Mouse (Mus musculus) midbrain, embryonic 13.5 days (tissue): ENCODE results near the gene Chil3. TPM values are rescaled to one million over a fixed set of nuclear protein-coding genes. Genes with fewer than 3 reads are reported as not detected.
"Not testable (repeated sequence)": the region's sequence is repeated elsewhere in the genome, so short reads cannot be mapped to it uniquely, and the experiment has no call there.

Experiments
- ATAC-seq: fragments of 200-750 bp; cut with Nextera tagmentation; 2 replicates; pipeline ENCODE4 v1.8.0; 2017; ENCODE audit warnings: mild to moderate bottlenecking, moderate TSS enrichment, moderate library complexity
- H3K27ac ChIP-seq: fragments of 300-500 bp; sonication (generic); 2 replicates; pipeline ENCODE4 v1.5.1; 2015; ENCODE audit warnings: inconsistent platforms, mild to moderate bottlenecking, moderate library complexity
- H3K27me3 ChIP-seq: fragments of 300-500 bp; sonication (generic); 2 replicates; pipeline ENCODE4 v1.6.1; 2015; ENCODE audit warnings: mild to moderate bottlenecking, inconsistent platforms
- H3K36me3 ChIP-seq: fragments of 300-500 bp; sonication (generic); 2 replicates; pipeline ENCODE4 v1.6.1; 2015; ENCODE audit warnings: mild to moderate bottlenecking, inconsistent platforms
- H3K4me1 ChIP-seq: fragments of 300-500 bp; sonication (generic); replicated peaks from 2 replicates; pipeline ENCODE4 v1.6.1; 2015; ENCODE audit warnings: inconsistent platforms
- H3K4me2 ChIP-seq: fragments of 300-500 bp; sonication (generic); replicated peaks from 2 replicates; pipeline ENCODE4 v1.6.1; 2015; ENCODE audit warnings: moderate library complexity, mild to moderate bottlenecking, inconsistent platforms
- H3K4me3 ChIP-seq: fragments of 300-500 bp; sonication (generic); replicated peaks from 2 replicates; pipeline ENCODE4 v1.5.1; 2015; ENCODE audit warnings: mild to moderate bottlenecking, inconsistent platforms
- H3K9ac ChIP-seq: fragments of 300-500 bp; sonication (generic); replicated peaks from 2 replicates; pipeline ENCODE4 v1.6.1; 2015; ENCODE audit warnings: mild to moderate bottlenecking, inconsistent platforms
- H3K9me3 ChIP-seq: fragments of 300-500 bp; sonication (generic); 2 replicates; pipeline ENCODE4 v1.6.1; 2016; ENCODE audit warnings: mild to moderate bottlenecking, inconsistent platforms
- WGBS: fragments of 180-500 bp; shearing (Covaris S2); methylation state at CpG from one replicate; pipeline ENCODE4 v1.1.7; 2015; 5-methylcytosine and 5-hydroxymethylcytosine counted together
- polyA plus RNA-seq: library from polyadenylated mRNA; unstranded; fragments of >200 nt; fragmentation: Nextera tagmentation; extraction: Ambion mirVana; gene quantifications from 2 replicates; pipeline ENCODE4 v1.2.1, GENCODE M21; 2015

The Chil3 gene
- not detected in 2 replicates for polyA plus RNA-seq

GRCm38 (mm10) chr3:106167464-106167863 is at the start of gene Chil3:
Gene Chil3, minus strand, starts transcription at chr3:106167564.
- Histone ChIP-seq H3K4me2 (no peak within 1 kb of the TSS), H3K9me3 (no peaks in the 10 kb centered on the region), H3K9ac (no peak within 1 kb of the TSS), H3K36me3 (no peaks in the 10 kb centered on the region), H3K4me1 (no peaks in the 10 kb centered on the region), H3K27ac (no peak within 1 kb of the TSS), H3K4me3 (no peak within 1 kb of the TSS), H3K27me3 (no peaks in the 10 kb centered on the region)
- ATAC-seq: no peak
- 80% methylated on average over 3 of the region's 3 CpGs for WGBS

DNA sequence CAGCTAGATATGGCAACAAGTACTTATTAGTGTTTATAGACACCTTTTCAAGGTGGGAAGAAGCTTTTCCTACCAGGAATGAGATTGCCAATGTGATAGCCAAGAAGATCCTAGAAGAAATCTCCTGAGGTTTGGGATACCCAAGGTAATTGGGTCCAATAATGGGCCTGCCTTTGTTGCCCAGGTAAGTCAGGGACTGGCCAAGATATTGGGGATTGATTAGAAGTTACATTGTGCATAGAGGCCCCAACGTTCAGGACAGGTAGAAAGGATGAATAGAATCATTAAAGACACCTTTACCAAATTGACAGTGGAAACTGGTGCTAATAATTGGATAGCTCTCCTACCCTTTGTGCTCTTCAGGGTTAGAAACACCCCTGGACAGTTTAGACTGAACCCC is 30.7 kb upstream of the Chil3 start:
- H3K27ac ChIP-seq, H3K4me1 ChIP-seq: not testable (repeated sequence)
- 62% methylated on average over 1 of the region's 1 CpGs for WGBS

DNA sequence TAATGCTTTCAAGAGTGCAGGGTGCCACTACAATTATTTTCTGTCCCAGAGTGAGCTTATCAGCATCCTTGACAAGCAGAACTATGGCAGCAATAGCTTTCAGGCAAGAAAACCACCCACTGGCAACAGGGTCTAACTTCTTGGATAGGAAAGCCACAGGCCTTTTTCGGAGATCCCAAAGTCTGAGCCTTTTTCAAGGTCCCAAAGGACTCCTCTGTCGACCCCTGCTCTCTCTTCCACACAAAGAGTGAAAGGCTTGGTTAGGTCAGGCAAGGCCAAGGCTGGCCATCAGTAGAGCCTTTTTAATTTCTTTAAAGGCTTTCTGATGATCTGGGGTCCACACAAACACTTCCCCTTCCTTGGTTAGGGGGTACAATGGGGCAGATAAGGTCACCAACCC is 29.9 kb upstream of the Chil3 start:
- 73% methylated on average over 2 of the region's 2 CpGs for WGBS
- not testable (repeated sequence) for H3K4me1 ChIP-seq, ATAC-seq, H3K4me2 ChIP-seq, H3K27me3 ChIP-seq, H3K27ac ChIP-seq, H3K36me3 ChIP-seq, H3K4me3 ChIP-seq, H3K9ac ChIP-seq, H3K9me3 ChIP-seq

More for the DNA sequence above, 30.7 kb upstream of the Chil3 start:
- H3K27me3 ChIP-seq, H3K36me3 ChIP-seq, H3K9me3 ChIP-seq, ATAC-seq, H3K9ac ChIP-seq, H3K4me2 ChIP-seq, H3K4me3 ChIP-seq: not testable (repeated sequence)

DNA sequence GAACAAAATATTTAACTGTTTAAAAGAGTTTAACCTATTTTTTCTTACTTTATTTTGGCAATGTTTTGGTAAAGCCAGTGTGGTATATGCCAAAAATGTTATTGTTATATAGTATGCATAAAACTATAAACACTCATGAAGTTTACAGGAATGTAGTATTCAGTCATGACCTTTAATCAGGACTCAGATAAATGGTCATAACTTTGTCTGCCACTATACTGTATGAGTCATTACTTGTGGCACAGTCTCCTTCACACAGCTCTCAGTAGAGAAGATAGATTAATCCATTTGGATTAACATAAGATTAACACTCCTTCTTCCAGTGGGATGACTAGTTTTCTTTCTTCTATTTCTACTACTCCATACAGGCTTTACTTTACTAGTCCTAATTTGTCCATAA is 28.9 kb upstream of the Chil3 start:
- Histone ChIP-seq H3K36me3 (no peaks in the 10 kb centered on the region), H3K27ac (no peak overlapping the region), H3K9me3 (no peaks in the 10 kb centered on the region), H3K9ac (no peak overlapping the region), H3K4me1 (no peaks in the 10 kb centered on the region), H3K4me2 (no peak overlapping the region), H3K4me3 (no peak overlapping the region), H3K27me3 (no peaks in the 10 kb centered on the region)
- 0 out of 2 replicates have a peak, but pooled peaks have one; percentile 53 for ATAC-seq

GRCm38 (mm10) chr3:106195486-106195885 is 28.1 kb upstream of the Chil3 start:
- H3K27ac ChIP-seq: no peak overlapping the region
- H3K4me1 ChIP-seq: no peaks in the 10 kb centered on the region
- no peak overlapping the region for H3K4me2 ChIP-seq
- no peak for ATAC-seq
- no peaks in the 10 kb centered on the region for H3K36me3 ChIP-seq
- H3K9me3 ChIP-seq: no peaks in the 10 kb centered on the region
- H3K9ac ChIP-seq: no peak overlapping the region
- H3K4me3 ChIP-seq: no peak overlapping the region
- 90% methylated on average over 12 of the region's 12 CpGs for WGBS
- no peaks in the 10 kb centered on the region for H3K27me3 ChIP-seq

- WGBS: 85% methylated on average over 2 of the region's 2 CpGs
- Histone ChIP-seq H3K27ac (no peak overlapping the region), H3K36me3 (no peaks in the 10 kb centered on the region), H3K4me3 (no peak overlapping the region), H3K9me3 (peaks cover 18% of the 10 kb centered on the region; the same call in 1 of the 2 replicates), H3K9ac (no peak overlapping the region), H3K4me1 (no peaks in the 10 kb centered on the region), H3K4me2 (no peak overlapping the region), H3K27me3 (no peaks in the 10 kb centered on the region)
- no peak for ATAC-seq
Observed at GRCm38 (mm10) chr3:106187991-106188390, 20.6 kb upstream of the Chil3 start.

DNA sequence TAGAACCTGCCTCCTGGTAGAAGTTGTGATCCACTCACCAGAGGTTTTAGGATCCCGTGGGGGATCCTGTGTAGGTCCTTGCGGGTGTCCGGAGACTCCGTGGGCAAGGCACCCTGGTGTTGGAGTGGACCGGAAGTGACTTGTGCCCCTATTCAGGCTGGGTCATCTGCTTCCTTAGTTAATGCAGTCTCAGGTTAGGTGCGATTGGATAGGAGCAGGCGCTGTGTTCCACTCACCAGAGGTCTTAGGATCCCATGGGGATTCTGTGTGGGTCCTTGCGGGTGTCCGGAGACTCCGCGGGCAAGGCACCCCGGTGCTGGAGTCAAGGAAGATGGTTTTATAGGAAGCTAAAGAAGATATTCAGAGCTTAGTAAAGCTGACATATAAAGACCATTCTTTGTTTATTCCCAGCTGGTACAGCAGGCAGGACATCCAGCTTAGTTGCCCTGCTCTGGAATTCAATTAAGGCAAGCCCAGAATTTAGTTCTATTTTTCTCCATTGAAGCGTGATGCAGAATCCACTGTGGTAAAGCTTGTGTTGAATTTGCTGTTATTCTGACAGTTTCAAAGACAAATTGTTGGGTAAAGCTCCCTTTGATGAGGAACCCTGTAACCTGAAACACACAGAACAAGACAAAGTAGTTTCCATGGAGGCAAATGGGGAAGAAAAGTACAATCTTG is 10.3 kb upstream of the Chil3 start:
- WGBS: 77% methylated on average over 13 of the region's 13 CpGs
- no peaks in the 10 kb centered on the region for H3K36me3 ChIP-seq

GRCm38 (mm10) chr3:106174971-106175370 is 7.6 kb upstream of the Chil3 start:
- H3K27ac ChIP-seq, H3K27me3 ChIP-seq, H3K4me3 ChIP-seq, H3K9me3 ChIP-seq, ATAC-seq, H3K4me2 ChIP-seq, H3K9ac ChIP-seq, H3K4me1 ChIP-seq, H3K36me3 ChIP-seq: not testable (repeated sequence)
- WGBS: 65% methylated on average over 2 of the region's 2 CpGs

More for the DNA sequence above, 10.3 kb upstream of the Chil3 start:
- Histone ChIP-seq H3K4me3 (no peak overlapping the region), H3K9me3 (0 out of 2 replicates have a peak, but pooled peaks cover 2% of the 10 kb centered on the region), H3K27ac (no peak overlapping the region), H3K4me2 (no peak overlapping the region), H3K27me3 (no peaks in the 10 kb centered on the region), H3K9ac (no peak overlapping the region), H3K4me1 (no peaks in the 10 kb centered on the region)
- ATAC-seq: peak; percentile 60

DNA sequence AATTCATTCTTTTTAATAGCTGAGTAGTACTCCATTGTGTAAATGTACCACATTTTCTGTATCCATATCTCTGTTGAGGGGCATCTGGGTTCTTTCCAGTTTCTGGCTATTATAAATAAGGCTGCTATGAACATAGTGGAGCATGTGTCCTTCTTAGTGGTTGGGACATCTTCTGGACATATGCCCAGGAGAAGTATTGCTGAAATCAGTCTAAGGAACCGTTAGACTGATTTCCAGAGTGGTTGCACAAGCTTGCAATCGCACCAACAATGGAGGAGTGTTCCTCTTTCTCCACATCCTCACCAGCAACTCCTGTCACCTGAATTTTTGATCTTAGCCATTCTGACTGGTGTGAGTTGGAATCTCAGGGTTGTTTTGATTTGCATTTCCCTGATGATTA is 5.1 kb upstream of the Chil3 start:
- not testable (repeated sequence) for ATAC-seq, H3K9me3 ChIP-seq, H3K4me3 ChIP-seq, H3K27ac ChIP-seq, H3K27me3 ChIP-seq, H3K4me1 ChIP-seq, H3K4me2 ChIP-seq, H3K36me3 ChIP-seq, H3K9ac ChIP-seq
- 85% methylated on average over 2 of the region's 2 CpGs for WGBS

GRCm38 (mm10) chr3:106171135-106171731 is 3.9 kb upstream of the Chil3 start:
- Histone ChIP-seq H3K4me3 (no peak overlapping the region), H3K9me3 (no peaks in the 10 kb centered on the region), H3K36me3 (no peaks in the 10 kb centered on the region), H3K4me2 (no peak overlapping the region), H3K4me1 (no peaks in the 10 kb centered on the region), H3K27me3 (no peaks in the 10 kb centered on the region), H3K27ac (no peak overlapping the region), H3K9ac (no peak overlapping the region)
- ATAC-seq: no peak
- 92% methylated on average over 1 of the region's 1 CpGs for WGBS

DNA sequence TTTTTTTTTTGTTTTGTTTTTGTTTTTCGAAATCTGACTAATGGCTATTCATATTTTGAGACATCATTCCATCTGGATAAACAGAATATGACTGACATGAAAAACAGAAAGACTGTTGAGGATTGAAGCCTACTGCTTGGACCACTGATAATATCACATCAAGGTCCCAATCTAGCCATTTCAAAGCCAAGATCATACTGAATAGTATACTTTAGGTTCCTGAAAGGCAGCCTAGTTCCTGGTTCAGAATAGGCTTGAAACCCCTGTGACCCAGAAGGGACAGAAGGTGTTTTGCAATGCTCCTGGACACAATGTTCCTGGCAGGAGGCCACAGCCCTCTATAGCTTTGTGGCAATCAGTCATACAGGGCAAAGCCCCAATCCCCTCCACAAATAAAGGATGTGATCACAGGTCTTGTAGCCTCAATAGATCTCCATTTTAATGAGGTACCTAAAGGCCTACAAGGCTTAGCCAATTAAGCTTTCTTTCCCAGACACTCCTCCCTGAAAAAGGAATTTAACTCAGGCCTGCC is 3.2 kb upstream of the Chil3 start:
- Histone ChIP-seq H3K9me3 (no peaks in the 10 kb centered on the region), H3K4me2 (no peak overlapping the region), H3K27me3 (no peaks in the 10 kb centered on the region), H3K9ac (no peak overlapping the region), H3K4me1 (no peaks in the 10 kb centered on the region), H3K27ac (no peak overlapping the region), H3K4me3 (no peak overlapping the region), H3K36me3 (no peaks in the 10 kb centered on the region)
- ATAC-seq: no peak
- 67% methylated on average over 1 of the region's 1 CpGs for WGBS

DNA sequence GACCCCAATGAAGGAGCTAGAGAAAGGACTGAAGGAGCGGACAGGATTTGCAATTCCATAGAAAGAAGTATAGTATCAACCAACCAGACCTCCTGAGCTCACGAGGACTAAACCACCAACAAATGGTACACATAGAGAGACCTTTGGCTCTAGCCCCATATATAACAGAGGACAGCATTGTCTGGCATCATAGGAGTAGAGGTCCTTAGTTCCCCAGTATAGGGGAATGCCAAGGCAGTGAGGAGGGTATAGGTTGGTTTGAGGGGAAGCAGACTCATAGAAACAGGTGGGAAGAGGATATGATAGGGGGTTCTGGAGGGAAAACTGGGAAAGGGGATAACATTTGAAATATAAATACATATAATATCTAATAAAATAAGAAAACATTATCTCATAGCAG is 13.0 kb downstream of the Chil3 start:
- H3K27me3 ChIP-seq: no peaks in the 10 kb centered on the region
- no peak overlapping the region for H3K27ac ChIP-seq
- no peak for ATAC-seq
- no peak overlapping the region for H3K4me2 ChIP-seq
- no peaks in the 10 kb centered on the region for H3K4me1 ChIP-seq
- 91% methylated on average over 2 of the region's 2 CpGs for WGBS
- no peaks in the 10 kb centered on the region for H3K36me3 ChIP-seq
- no peaks in the 10 kb centered on the region for H3K9me3 ChIP-seq
- no peak overlapping the region for H3K4me3 ChIP-seq
- H3K9ac ChIP-seq: no peak overlapping the region
